Mouse (Mus musculus): ENCODE measurements around the gene Arhgef17. TPM values are rescaled to one million over a fixed set of nuclear protein-coding genes. Genes with fewer than 3 reads are reported as not detected.
A peak's percentile ranks its signal among the peaks of the same experiment; 100 is the strongest.

The Arhgef17 gene
- polyA plus RNA-seq, 1 experiment from 2014 or later, result 14.4 TPM

- ATAC-seq (replicated peaks), result no peak
- Histone ChIP-seq H3K9ac (no peak overlapping the region), H3K36me3 (replicated peaks) (no peaks in the 10 kb centered on the region), H3K4me2 (no peak overlapping the region), H3K4me3 (no peak overlapping the region), H3K4me1 (peaks cover 30% of the 10 kb centered on the region), H3K27me3 (replicated peaks) (peaks cover 45% of the 10 kb centered on the region), H3K9me3 (no peaks in the 10 kb centered on the region), H3K27ac (no peak overlapping the region)
Observed at GRCm38 (mm10) chr7:100933520-100933919, 1.6 kb upstream of the Arhgef17 start.

- peaks cover 45% of the 10 kb centered on the region for H3K27me3 ChIP-seq (replicated peaks)
- under 1% methylated on average over 27 of the region's 27 CpGs for WGBS
- peak; percentile 83 for ATAC-seq (replicated peaks)
- H3K4me3 ChIP-seq, result peak overlapping the region; percentile 43
- H3K36me3 ChIP-seq (replicated peaks), result no peaks in the 10 kb centered on the region
- H3K4me1 ChIP-seq, result peaks cover 34% of the 10 kb centered on the region
- H3K4me2 ChIP-seq, result peak overlapping the region; percentile 89
- H3K9ac ChIP-seq, result peak overlapping the region; percentile 33; the same call in 1 of the 2 replicates
- H3K9me3 ChIP-seq, result no peaks in the 10 kb centered on the region
- peak overlapping the region; percentile 67 for H3K27ac ChIP-seq
Observed at GRCm38 (mm10) chr7:100932481-100933007, 637 bp upstream of the Arhgef17 start.

GRCm38 (mm10) chr7:100931316-100931925, 486 bp downstream of the Arhgef17 start:
- ATAC-seq (replicated peaks), result peak; percentile 37
- Histone ChIP-seq H3K9me3 (no peaks in the 10 kb centered on the region), H3K36me3 (replicated peaks) (no peaks in the 10 kb centered on the region), H3K4me3 (peak overlapping the region; percentile 43), H3K27me3 (replicated peaks) (peaks cover 49% of the 10 kb centered on the region), H3K4me2 (peak overlapping the region; percentile 89), H3K9ac (peak overlapping the region; percentile 33), H3K27ac (peak overlapping the region; percentile 67), H3K4me1 (peaks cover 41% of the 10 kb centered on the region)
- WGBS, result under 1% methylated on average over 73 of the region's 73 CpGs

- Histone ChIP-seq H3K4me1 (peaks cover 48% of the 10 kb centered on the region), H3K9me3 (no peaks in the 10 kb centered on the region), H3K36me3 (replicated peaks) (no peaks in the 10 kb centered on the region), H3K4me2 (peak overlapping the region; percentile 89), H3K27ac (no peak overlapping the region), H3K4me3 (peak overlapping the region; percentile 43), H3K27me3 (replicated peaks) (peaks cover 53% of the 10 kb centered on the region), H3K9ac (peak overlapping the region; percentile 33)
- 4% methylated on average over 52 of the region's 53 CpGs for WGBS
- ATAC-seq (replicated peaks), result no peak
Observed at GRCm38 (mm10) chr7:100930619-100931315, 1.1 kb downstream of the Arhgef17 start.

- 81% methylated on average over 19 of the region's 19 CpGs for WGBS
- H3K4me2 ChIP-seq, result peak overlapping the region; percentile 89
- peaks cover 55% of the 10 kb centered on the region for H3K4me1 ChIP-seq
- no peak for ATAC-seq (replicated peaks)
- H3K9me3 ChIP-seq, result no peaks in the 10 kb centered on the region
- H3K36me3 ChIP-seq (replicated peaks), result no peaks in the 10 kb centered on the region
- H3K27me3 ChIP-seq (replicated peaks), result peaks cover 53% of the 10 kb centered on the region
- H3K4me3 ChIP-seq, result no peak overlapping the region
- no peak overlapping the region for H3K9ac ChIP-seq
- H3K27ac ChIP-seq, result no peak overlapping the region
Observed at GRCm38 (mm10) chr7:100929639-100930303, 2.1 kb downstream of the Arhgef17 start.

GRCm38 (mm10) chr7:100928456-100928855, 3.5 kb downstream of the Arhgef17 start:
- Histone ChIP-seq H3K36me3 (replicated peaks) (no peaks in the 10 kb centered on the region), H3K27me3 (replicated peaks) (peaks cover 51% of the 10 kb centered on the region), H3K27ac (no peak overlapping the region), H3K4me3 (no peak overlapping the region), H3K4me1 (peaks cover 58% of the 10 kb centered on the region), H3K9ac (no peak overlapping the region), H3K4me2 (peak overlapping the region; percentile 89), H3K9me3 (no peaks in the 10 kb centered on the region)
- ATAC-seq (replicated peaks), result no peak
- WGBS, result 66% methylated on average over 9 of the region's 9 CpGs

- H3K27ac ChIP-seq, result no peak overlapping the region
- H3K36me3 ChIP-seq (replicated peaks), result no peaks in the 10 kb centered on the region
- peaks cover 55% of the 10 kb centered on the region for H3K4me1 ChIP-seq
- H3K9me3 ChIP-seq, result no peaks in the 10 kb centered on the region
- H3K4me3 ChIP-seq, result 0 out of 2 replicates have a peak overlapping the region, but pooled peaks have one; percentile 2
- WGBS, result 32% methylated on average over 7 of the region's 7 CpGs
- H3K4me2 ChIP-seq, result peak overlapping the region; percentile 89
- peaks cover 44% of the 10 kb centered on the region for H3K27me3 ChIP-seq (replicated peaks)
- H3K9ac ChIP-seq, result no peak overlapping the region
- no peak for ATAC-seq (replicated peaks)
Observed at GRCm38 (mm10) chr7:100927287-100928000, 4.5 kb downstream of the Arhgef17 start.

- Histone ChIP-seq H3K4me2 (peak overlapping the region; percentile 89), H3K27me3 (replicated peaks) (peaks cover 34% of the 10 kb centered on the region), H3K4me3 (no peak overlapping the region), H3K9me3 (no peaks in the 10 kb centered on the region), H3K9ac (peak overlapping the region; percentile 7; the same call in 1 of the 2 replicates), H3K27ac (no peak overlapping the region), H3K4me1 (peaks cover 44% of the 10 kb centered on the region), H3K36me3 (replicated peaks) (no peaks in the 10 kb centered on the region)
- ATAC-seq (replicated peaks), result no peak
- WGBS, result 30% methylated on average over 12 of the region's 12 CpGs
Observed at GRCm38 (mm10) chr7:100926311-100926923, 5.5 kb downstream of the Arhgef17 start.

- WGBS, result 27% methylated on average over 10 of the region's 10 CpGs
- Histone ChIP-seq H3K36me3 (replicated peaks) (no peaks in the 10 kb centered on the region), H3K27me3 (replicated peaks) (peaks cover 19% of the 10 kb centered on the region), H3K27ac (no peak overlapping the region), H3K9ac (no peak overlapping the region), H3K4me1 (peaks cover 36% of the 10 kb centered on the region), H3K4me2 (peak overlapping the region; percentile 10; the same call in 1 of the 2 replicates), H3K9me3 (no peaks in the 10 kb centered on the region), H3K4me3 (no peak overlapping the region)
- no peak for ATAC-seq (replicated peaks)
Observed at GRCm38 (mm10) chr7:100924674-100925445, 7.0 kb downstream of the Arhgef17 start.

GRCm38 (mm10) chr7:100924200-100924599, 7.7 kb downstream of the Arhgef17 start:
- Histone ChIP-seq H3K36me3 (replicated peaks) (no peaks in the 10 kb centered on the region), H3K9me3 (no peaks in the 10 kb centered on the region), H3K4me3 (no peak overlapping the region), H3K4me2 (peak overlapping the region; percentile 3; the same call in 1 of the 2 replicates), H3K27ac (no peak overlapping the region), H3K4me1 (peaks cover 38% of the 10 kb centered on the region), H3K27me3 (replicated peaks) (peaks cover 12% of the 10 kb centered on the region; the same call in 1 of the 2 replicates), H3K9ac (no peak overlapping the region)
- no peak for ATAC-seq (replicated peaks)
- WGBS, result 90% methylated on average over 5 of the region's 5 CpGs

- H3K27me3 ChIP-seq (replicated peaks), result peaks cover 8% of the 10 kb centered on the region; the same call in 1 of the 2 replicates
- no peak overlapping the region for H3K4me2 ChIP-seq
- H3K9me3 ChIP-seq, result no peaks in the 10 kb centered on the region
- no peaks in the 10 kb centered on the region for H3K36me3 ChIP-seq (replicated peaks)
- ATAC-seq (replicated peaks), result no peak
- H3K27ac ChIP-seq, result no peak overlapping the region
- H3K4me3 ChIP-seq, result no peak overlapping the region
- H3K9ac ChIP-seq, result no peak overlapping the region
- H3K4me1 ChIP-seq, result peaks cover 38% of the 10 kb centered on the region
- WGBS, result 85% methylated on average over 4 of the region's 4 CpGs
Observed at GRCm38 (mm10) chr7:100922907-100923306, 9.0 kb downstream of the Arhgef17 start.
